Mouse (Mus musculus) forebrain, embryonic 11.5 days (tissue): ENCODE measurements at regions not wholly inside any gene's neighbourhood (a gene's known extent, or its start where the extent isn't known, plus 50 kb on each side); places are given as distances from the start of the nearest gene placed in this dataset.
A peak's percentile ranks its signal among the peaks of the same experiment; 100 is the strongest.
"Not testable (repeated sequence)": the region's sequence is repeated elsewhere in the genome, so short reads cannot be mapped to it uniquely, and the experiment has no call there.

ENCODE experiments used
- ATAC-seq: fragments of 200-750 bp; cut with Nextera tagmentation; replicated peaks from 2 replicates; pipeline ENCODE4 v1.8.0; 2017; ENCODE audit warnings: moderate TSS enrichment; ENCODE audit not compliant: low FRiP score
- DNase-seq: peaks from one replicate; pipeline ENCODE4 v3.0.0-alpha.2; 2017; ENCODE audit warnings: low spot score
- H3K27ac ChIP-seq: fragments of 300-500 bp; sonication (generic); 2 replicates; pipeline ENCODE4 v1.5.1; 2014; ENCODE audit warnings: low read depth, low read length
- H3K27me3 ChIP-seq: fragments of 300-500 bp; sonication (generic); 2 replicates; pipeline ENCODE4 v1.6.1; 2014; ENCODE audit warnings: mild to moderate bottlenecking, low read length, mixed read lengths; ENCODE audit not compliant: control insufficient read depth, insufficient read depth
- H3K36me3 ChIP-seq: fragments of 300-500 bp; sonication (generic); 2 replicates; pipeline ENCODE4 v1.6.1; 2014; ENCODE audit warnings: mild to moderate bottlenecking, low read length, moderate library complexity, mixed read lengths; ENCODE audit not compliant: control insufficient read depth, insufficient read depth
- H3K4me1 ChIP-seq: fragments of 300-500 bp; sonication (generic); replicated peaks from 2 replicates; pipeline ENCODE4 v1.6.1; 2014; ENCODE audit warnings: low read length, mixed read lengths; ENCODE audit not compliant: control insufficient read depth, insufficient read depth
- H3K4me2 ChIP-seq: fragments of 300-500 bp; sonication (generic); 2 replicates; pipeline ENCODE4 v1.6.1; 2014; ENCODE audit warnings: low read depth, mild to moderate bottlenecking, low read length, moderate library complexity, mixed read lengths; ENCODE audit not compliant: severe bottlenecking
- H3K4me3 ChIP-seq: fragments of 300-500 bp; sonication (generic); 2 replicates; pipeline ENCODE4 v1.5.1; 2014; ENCODE audit warnings: low read depth, low read length
- H3K9ac ChIP-seq: fragments of 300-500 bp; sonication (generic); 2 replicates; pipeline ENCODE4 v1.6.1; 2014; ENCODE audit warnings: low read length
- H3K9me3 ChIP-seq: fragments of 300-500 bp; sonication (generic); 2 replicates; pipeline ENCODE4 v1.6.1; 2016; ENCODE audit warnings: low read length, mixed read lengths; ENCODE audit not compliant: control insufficient read depth
- WGBS: fragments of 180-500 bp; shearing (Covaris S2); extraction: QIAGEN DNeasy Blood & Tissue Kit; methylation state at CpG from one replicate; pipeline ENCODE4 v1.1.7; 2014; 5-methylcytosine and 5-hydroxymethylcytosine counted together

- WGBS, result 75% methylated on average over 3 of the region's 3 CpGs
- Histone ChIP-seq H3K9me3 (no peaks in the 10 kb centered on the region), H3K9ac (no peak overlapping the region), H3K36me3 (no peaks in the 10 kb centered on the region), H3K27me3 (no peaks in the 10 kb centered on the region), H3K4me2 (no peak overlapping the region), H3K27ac (no peak overlapping the region), H3K4me1 (no peaks in the 10 kb centered on the region), H3K4me3 (no peak overlapping the region)
- DNase-seq (no peak), ATAC-seq (no peak)
Measured at GRCm38 (mm10) chr13:4712698-4713097, 103.7 kb upstream of the Akr1e1 start.

- 49% methylated on average over 2 of the region's 2 CpGs for whole genome bisulfite sequencing
- ATAC-seq, H3K4me2 ChIP-seq: not testable (repeated sequence)
Measured at GRCm38 (mm10) chr13:4699591-4699990, 90.6 kb upstream of the Akr1e1 start.

GRCm38 (mm10) chr13:4666375-4667140, 57.6 kb upstream of the Akr1e1 start:
- no peaks in the 10 kb centered on the region for H3K4me1 ChIP-seq
- H3K9me3 ChIP-seq, result no peaks in the 10 kb centered on the region
- no peak overlapping the region for H3K27ac ChIP-seq
- ATAC-seq (peak; percentile 48), DNase-seq (no peak)
- H3K9ac ChIP-seq, result no peak overlapping the region
- no peaks in the 10 kb centered on the region for H3K27me3 ChIP-seq
- H3K4me3 ChIP-seq, result no peak overlapping the region
- H3K36me3 ChIP-seq, result no peaks in the 10 kb centered on the region
- H3K4me2 ChIP-seq, result no peak overlapping the region
- WGBS, result 40% methylated on average over 11 of the region's 11 CpGs

More at GRCm38 (mm10) chr13:4699591-4699990, 90.6 kb upstream of the Akr1e1 start:
- not testable (repeated sequence) for H3K27ac ChIP-seq, H3K27me3 ChIP-seq, H3K4me1 ChIP-seq, H3K36me3 ChIP-seq, H3K4me3 ChIP-seq, H3K9me3 ChIP-seq, H3K9ac ChIP-seq, DNase-seq

- no peak overlapping the region for H3K4me2 ChIP-seq
- H3K4me3 ChIP-seq, result no peak overlapping the region
- no peaks in the 10 kb centered on the region for H3K4me1 ChIP-seq
- ATAC-seq (no peak), DNase-seq (no peak)
- no peaks in the 10 kb centered on the region for H3K9me3 ChIP-seq
- no peak overlapping the region for H3K9ac ChIP-seq
- 66% methylated on average over 3 of the region's 3 CpGs for WGBS
- H3K27ac ChIP-seq, result no peak overlapping the region
- no peaks in the 10 kb centered on the region for H3K27me3 ChIP-seq
- H3K36me3 ChIP-seq, result no peaks in the 10 kb centered on the region
Measured at GRCm38 (mm10) chr13:4663390-4663789, 54.4 kb upstream of the Akr1e1 start.

- ATAC-seq (peak; percentile 78), DNase-seq (no peak)
- H3K36me3 ChIP-seq, result no peaks in the 10 kb centered on the region
- H3K27me3 ChIP-seq, result no peaks in the 10 kb centered on the region
- H3K4me1 ChIP-seq, result no peaks in the 10 kb centered on the region
- no peak overlapping the region for H3K4me3 ChIP-seq
- 56% methylated on average over 13 of the region's 13 CpGs for WGBS
- no peaks in the 10 kb centered on the region for H3K9me3 ChIP-seq
- no peak overlapping the region for H3K27ac ChIP-seq
- H3K9ac ChIP-seq, result no peak overlapping the region
- no peak overlapping the region for H3K4me2 ChIP-seq
Measured at GRCm38 (mm10) chr13:4662336-4663101, 53.5 kb upstream of the Akr1e1 start.
